In genomic region chr14:93092806-93093205, GRCm38 (mm10) we compare ENCODE assay signal across 16 mouse cellular contexts.
"Had no signal": no experiment of that assay in that cellular context is flagged by ENCODE, and none has a peak within 500 bp of the region (broad histone marks: within the 10 kb centered on the region; RNA-seq: fewer than 3 reads in every experiment).

No protein-coding gene starts in this region.

- DNase-seq: kidney, postnatal 36 days; layer of hippocampus, adult 9-11 months; layer of hippocampus, postnatal 36 days; lung, embryonic 14.5 days; lung, postnatal 10 days; lung, postnatal 4 days; retina, postnatal 1 day; right cerebral cortex, postnatal 4 days; spleen, adult 18-20 months; thymus, adult 18-20 months; thymus, postnatal 14 days had no signal

- H3K4me1 ChIP-seq: limb, embryonic 15.5 days; liver, embryonic 12.5 days; midbrain, embryonic 10.5 days; midbrain, embryonic 15.5 days; neural tube, embryonic 13.5 days had no signal

- H3K9me3 ChIP-seq: limb, embryonic 15.5 days; liver, embryonic 12.5 days; midbrain, embryonic 10.5 days; midbrain, embryonic 15.5 days; neural tube, embryonic 13.5 days had no signal

- ATAC-seq: liver, embryonic 12.5 days; midbrain, embryonic 15.5 days had no signal

- H3K36me3 ChIP-seq: limb, embryonic 15.5 days; liver, embryonic 12.5 days; midbrain, embryonic 10.5 days; midbrain, embryonic 15.5 days; neural tube, embryonic 13.5 days had no signal

- H3K9ac ChIP-seq: limb, embryonic 15.5 days; liver, embryonic 12.5 days; lung, embryonic 14.5 days; midbrain, embryonic 15.5 days; neural tube, embryonic 13.5 days had no signal

- H3K4me3 ChIP-seq: limb, embryonic 15.5 days; liver, embryonic 12.5 days; midbrain, embryonic 10.5 days; midbrain, embryonic 15.5 days; neural tube, embryonic 13.5 days had no signal

- H3K27me3 ChIP-seq: limb, embryonic 15.5 days; liver, embryonic 12.5 days; midbrain, embryonic 15.5 days; neural tube, embryonic 13.5 days had no signal

- H3K27ac ChIP-seq: limb, embryonic 15.5 days; liver, embryonic 12.5 days; midbrain, embryonic 10.5 days; midbrain, embryonic 15.5 days; neural tube, embryonic 13.5 days had no signal

- H3K4me2 ChIP-seq: limb, embryonic 15.5 days; liver, embryonic 12.5 days; lung, embryonic 14.5 days; midbrain, embryonic 15.5 days; neural tube, embryonic 13.5 days had no signal
